Mouse (Mus musculus) G1E (cell line): ENCODE results near the gene Cd300c.

Experiments used
- CTCF ChIP-seq: IDR thresholded peaks from 2 replicates; pipeline ENCODE4 v1.5.1; 2012; ENCODE audit warnings: low read depth, low read length, inconsistent platforms, mixed read lengths
- GATA1 ChIP-seq: IDR thresholded peaks from 2 replicates; pipeline ENCODE4 v1.6.1; 2012; ENCODE audit warnings: borderline replicate concordance, low read length, inconsistent platforms, mixed read lengths

- TF ChIP-seq CTCF (no peak), GATA1 (no peak)
These were observed 51.8 kb downstream of the Cd300c start for GRCm38 (mm10) chr11:114917120-114917519.
